Mouse (Mus musculus) telencephalon, adult 2 months (tissue): ENCODE data around the gene Rsph9.

Experiments used
- DNase-seq: peaks from one replicate; pipeline ENCODE4 v3.0.0-alpha.2; 2011; ENCODE audit warnings: low read depth, low spot score

Gene Rsph9

GRCm38 (mm10) chr17:46139872-46140271 lies 4.1 kb downstream of the Rsph9 start:
- DNase-seq, result no peak

- no peak for DNase-seq
Measured at GRCm38 (mm10) chr17:46138563-46139236, 5.3 kb downstream of the Rsph9 start.

- DNase-seq, result no peak
Measured at GRCm38 (mm10) chr17:46132862-46133261, 11.2 kb downstream of the Rsph9 start.

- DNase-seq, result no peak
Measured at GRCm38 (mm10) chr17:46132058-46132718, 11.8 kb downstream of the Rsph9 start.

GRCm38 (mm10) chr17:46129741-46130498 lies 14.1 kb downstream of the Rsph9 start:
- DNase-seq, result no peak

GRCm38 (mm10) chr17:46127814-46128493 lies 16.1 kb downstream of the Rsph9 start:
- DNase-seq, result no peak

- DNase-seq, result no peak
Measured at GRCm38 (mm10) chr17:46126608-46127007, 17.4 kb downstream of the Rsph9 start.

GRCm38 (mm10) chr17:46123953-46124700 lies 19.9 kb downstream of the Rsph9 start:
- no peak for DNase-seq

GRCm38 (mm10) chr17:46123285-46123684 lies 20.7 kb downstream of the Rsph9 start:
- DNase-seq, result no peak

GRCm38 (mm10) chr17:46122791-46123190 lies 21.2 kb downstream of the Rsph9 start:
- no peak for DNase-seq

- DNase-seq, result peak; percentile 70
Measured at GRCm38 (mm10) chr17:46119641-46120040, 24.4 kb downstream of the Rsph9 start.

GRCm38 (mm10) chr17:46118423-46118850 lies 25.6 kb downstream of the Rsph9 start:
- DNase-seq, result no peak

- DNase-seq, result no peak
Measured at GRCm38 (mm10) chr17:46117623-46118422, 26.2 kb downstream of the Rsph9 start.

- no peak for DNase-seq
Measured at GRCm38 (mm10) chr17:46116881-46117280, 27.1 kb downstream of the Rsph9 start.

- no peak for DNase-seq
Measured at GRCm38 (mm10) chr17:46116138-46116537, 27.9 kb downstream of the Rsph9 start.

- DNase-seq, result no peak
Measured at GRCm38 (mm10) chr17:46115489-46115888, 28.5 kb downstream of the Rsph9 start.

- peak; percentile 78 for DNase-seq
Measured at GRCm38 (mm10) chr17:46110402-46111289, 33.4 kb downstream of the Rsph9 start, which contains the start of gene Mrps18a. Mrps18a (plus strand) TSS chr17:46110986.

- DNase-seq, result no peak
Measured at GRCm38 (mm10) chr17:46108286-46108685, 35.7 kb downstream of the Rsph9 start.

GRCm38 (mm10) chr17:46104487-46104886 lies 39.5 kb downstream of the Rsph9 start:
- no peak for DNase-seq
